Mouse (Mus musculus) olfactory bulb, adult 2 months (tissue): ENCODE measurements around the gene Pttg1.

ENCODE experiments used
- CTCF ChIP-seq: fragments of 200-500 bp; IDR thresholded peaks from 2 replicates; pipeline ENCODE4 v1.5.1; 2012; ENCODE audit warnings: low read depth, mild to moderate bottlenecking, low read length, moderate library complexity; ENCODE audit not compliant: insufficient read depth
- POLR2A ChIP-seq: fragments of 200-500 bp; IDR thresholded peaks from 2 replicates; pipeline ENCODE4 v1.6.1; 2012; ENCODE audit warnings: mild to moderate bottlenecking, low read depth, low read length, moderate library complexity; ENCODE audit not compliant: insufficient read depth

- TF ChIP-seq POLR2A, result no peak
- no peak for TF ChIP-seq CTCF
Observed at GRCm38 (mm10) chr11:43426414-43426884, 398 bp upstream of the Pttg1 start.
